Mouse (Mus musculus): ENCODE measurements around the gene Gm17174. TPM values are rescaled to one million over a fixed set of nuclear protein-coding genes. Genes with fewer than 3 reads are reported as not detected.
"Not testable (repeated sequence)": the region's sequence is repeated elsewhere in the genome, so short reads cannot be mapped to it uniquely, and the experiment has no call there.

Gm17174 gene
- polyA plus RNA-seq (2011; ENCODE audit: insufficient read length, low read depth, missing spikeins), result not detected in 2 replicates

DNA sequence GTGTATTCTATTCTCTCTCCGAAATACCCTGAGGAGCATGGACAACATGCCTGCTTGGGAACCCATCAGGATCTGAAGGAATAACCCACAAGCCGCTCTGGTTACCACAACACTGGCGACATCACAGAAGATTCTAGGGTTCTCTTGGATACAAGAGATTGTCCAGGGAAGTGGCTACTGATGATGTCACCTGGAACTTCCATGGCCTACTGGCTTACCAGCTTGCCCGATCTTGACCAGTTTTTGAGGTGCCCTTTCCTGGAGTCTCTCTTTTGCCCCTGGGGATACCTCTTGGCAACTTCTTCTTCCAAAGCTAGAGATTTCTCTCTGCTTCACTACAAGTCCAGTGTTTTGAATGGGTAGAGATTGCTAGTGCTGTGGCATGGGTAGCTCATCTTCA is at the start of gene Gm17174:
TSS of gene Gm17174 (minus strand) at position 101 of the 400 bp plus-strand sequence.
- H3K4me1 ChIP-seq (ENCODE audit: control insufficient read depth, insufficient read depth, low read length); H3K4me3 ChIP-seq (ENCODE audit: insufficient read depth, low read length); H3K27ac ChIP-seq (ENCODE audit: insufficient read depth, low read length): not testable (repeated sequence)

DNA sequence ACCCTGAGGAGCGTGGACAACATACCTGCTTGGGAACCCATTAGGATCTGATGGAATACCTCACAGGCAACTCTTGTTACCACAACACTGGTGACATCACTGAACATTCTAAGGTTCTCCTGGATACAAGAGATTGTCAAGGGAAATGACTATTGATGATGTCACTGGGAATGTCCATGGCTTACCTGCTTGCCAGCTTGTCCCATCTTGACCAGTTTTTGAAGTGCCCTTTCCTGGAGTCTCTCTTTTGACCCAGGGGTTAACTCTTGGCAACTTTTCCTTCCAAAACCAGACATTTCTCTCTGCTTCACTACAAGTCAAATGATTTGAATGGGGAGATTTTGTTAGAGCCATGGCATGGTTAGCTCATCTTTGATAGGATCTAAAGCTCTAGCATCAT is 43.6 kb upstream of the Gm17174 start, which contains the start of gene Gm4181:
TSS of gene Gm4181 (minus strand) at position 101 of the 400 bp plus-strand sequence.
- H3K4me1 ChIP-seq (ENCODE audit: control insufficient read depth, insufficient read depth, low read length); H3K27ac ChIP-seq (ENCODE audit: insufficient read depth, low read length); H3K4me3 ChIP-seq (ENCODE audit: insufficient read depth, low read length): not testable (repeated sequence)

DNA sequence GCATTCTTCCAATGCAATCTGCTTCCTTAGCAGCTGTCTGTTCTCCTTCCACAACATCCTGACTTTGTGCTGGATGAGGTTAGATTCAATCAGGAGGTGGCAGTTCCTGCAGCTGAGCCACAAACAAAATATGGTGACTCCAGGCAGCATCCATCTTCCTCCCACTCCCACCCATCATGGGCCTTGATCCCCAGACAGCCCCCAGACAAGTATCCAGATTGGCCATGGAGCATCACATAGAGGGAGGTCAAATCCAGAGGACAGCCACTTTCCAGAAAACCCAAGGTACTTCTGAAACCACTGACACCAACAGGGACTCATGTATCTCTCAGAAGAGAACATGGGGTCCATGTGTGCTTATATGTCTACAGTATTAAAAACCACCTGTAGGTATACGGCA is 40.5 kb upstream of the Gm17174 start:
- H3K4me3 ChIP-seq (ENCODE audit: insufficient read depth, low read length); H3K27ac ChIP-seq (ENCODE audit: insufficient read depth, low read length); H3K4me1 ChIP-seq (ENCODE audit: control insufficient read depth, insufficient read depth, low read length): not testable (repeated sequence)

DNA sequence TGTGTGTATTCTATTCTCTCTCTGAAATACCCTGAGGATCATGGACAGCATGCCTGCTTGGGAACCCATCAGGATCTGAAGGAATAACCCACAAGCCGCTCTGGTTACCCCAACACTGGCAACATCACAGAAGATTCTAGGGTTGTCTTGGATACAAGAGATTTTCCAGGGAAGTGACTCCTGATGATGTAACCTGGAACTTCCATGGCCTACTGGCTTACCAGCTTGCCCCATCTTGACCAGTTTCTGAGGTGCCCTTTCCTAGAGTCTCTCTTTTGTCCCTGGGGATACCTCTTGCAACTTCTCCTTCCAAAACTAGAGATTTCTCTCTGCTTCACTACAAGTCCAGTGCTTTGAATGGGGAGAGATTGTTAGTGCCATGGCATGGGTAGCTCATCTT is 19.3 kb upstream of the Gm17174 start, which contains the start of gene Gm17078:
TSS of gene Gm17078 (minus strand) at position 101 of the 400 bp plus-strand sequence.
- TF ChIP-seq POLR2A (IDR thresholded peaks at IDR 0.05; ENCODE audit: low read depth, low read length), result no peak
- TF ChIP-seq CTCF (IDR thresholded peaks at IDR 0.05; ENCODE audit: borderline replicate concordance, insufficient read depth, low read length), result no peak
- Histone ChIP-seq H3K4me3 (ENCODE audit: insufficient read depth, low read length) (no peak within 1 kb of the TSS), H3K27ac (ENCODE audit: insufficient read depth, low read length) (no peak within 1 kb of the TSS), H3K4me1 (ENCODE audit: control insufficient read depth, insufficient read depth, low read length) (no peaks in the 10 kb centered on the region)

DNA sequence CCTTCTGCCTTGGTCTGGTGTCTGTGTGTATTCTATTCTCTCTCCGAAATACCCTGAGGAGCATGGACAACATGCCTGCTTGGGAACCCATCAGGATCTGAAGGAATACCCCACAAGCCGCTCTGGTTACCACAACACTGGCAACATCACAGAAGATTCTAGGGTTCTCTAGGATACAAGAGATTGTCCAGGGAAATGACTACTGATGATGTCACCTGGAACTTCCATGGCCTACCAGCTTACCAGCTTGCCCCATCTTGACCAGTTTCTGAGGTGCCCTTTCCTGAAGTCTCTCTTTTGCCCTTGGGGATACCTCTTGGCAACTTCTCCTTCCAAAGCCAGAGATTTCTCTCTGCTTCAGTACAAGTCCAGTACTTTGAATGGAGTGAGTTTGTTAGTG is 18.0 kb downstream of the Gm17174 start, which contains the start of gene Gm17175:
TSS of gene Gm17175 (minus strand) at position 101 of the 400 bp plus-strand sequence.
- not testable (repeated sequence) for H3K4me3 ChIP-seq (ENCODE audit: insufficient read depth, low read length); H3K27ac ChIP-seq (ENCODE audit: insufficient read depth, low read length); H3K4me1 ChIP-seq (ENCODE audit: control insufficient read depth, insufficient read depth, low read length)

DNA sequence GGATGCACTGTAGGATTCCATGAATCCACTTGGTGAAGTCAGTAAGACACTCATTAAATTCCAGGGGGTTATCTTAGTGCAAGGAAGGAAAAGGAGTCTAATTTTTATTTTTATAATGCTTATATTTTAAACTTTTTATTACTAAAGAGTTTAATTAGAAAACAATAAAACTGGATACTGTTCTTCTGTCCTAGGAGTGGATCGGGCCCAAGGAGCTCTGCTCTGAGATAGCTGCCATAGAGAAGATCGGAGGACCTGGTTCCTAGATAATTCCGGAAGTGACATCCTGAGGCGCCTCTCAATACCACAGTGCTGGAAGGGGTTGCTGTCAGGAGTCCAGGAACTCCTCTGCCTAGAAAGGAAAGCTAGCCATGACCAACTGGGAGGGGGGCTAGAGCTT is 39.4 kb downstream of the Gm17174 start, which contains the start of gene Gm5622:
TSS of gene Gm5622 (plus strand) at position 301 of the 400 bp plus-strand sequence.
- no peak for TF ChIP-seq CTCF (IDR thresholded peaks at IDR 0.05; ENCODE audit: borderline replicate concordance, insufficient read depth, low read length)
- no peak for TF ChIP-seq POLR2A (IDR thresholded peaks at IDR 0.05; ENCODE audit: low read depth, low read length)
- no peaks in the 10 kb centered on the region for H3K4me1 ChIP-seq (ENCODE audit: control insufficient read depth, insufficient read depth, low read length)
- H3K27ac ChIP-seq (ENCODE audit: insufficient read depth, low read length), result no peak within 1 kb of the TSS
- no peak within 1 kb of the TSS for H3K4me3 ChIP-seq (ENCODE audit: insufficient read depth, low read length)

Other genes with a start within 250 kb of the Gm17174 start
- not detected in 2 replicates for gene Gm7247, start 230.4 kb downstream of the Gm17174 start, polyA plus RNA-seq (2011; ENCODE audit: insufficient read length, low read depth, missing spikeins)
- gene Vmn2r88, start 181.3 kb downstream of the Gm17174 start, polyA plus RNA-seq (2011; ENCODE audit: insufficient read length, low read depth, missing spikeins), result not detected in 2 replicates
- not detected in 2 replicates for gene Vmn2r89, start 140.3 kb downstream of the Gm17174 start, polyA plus RNA-seq (2011; ENCODE audit: insufficient read length, low read depth, missing spikeins)
- not detected in 2 replicates for gene Gm5622, start 39.3 kb downstream of the Gm17174 start, polyA plus RNA-seq (2011; ENCODE audit: insufficient read length, low read depth, missing spikeins)
- not detected in 2 replicates for gene Gm17175, start 18.1 kb downstream of the Gm17174 start, polyA plus RNA-seq (2011; ENCODE audit: insufficient read length, low read depth, missing spikeins)
- not detected in 2 replicates for gene Gm17078, start 19.2 kb upstream of the Gm17174 start, polyA plus RNA-seq (2011; ENCODE audit: insufficient read length, low read depth, missing spikeins)
- gene Gm4181, start 43.5 kb upstream of the Gm17174 start, polyA plus RNA-seq (2011; ENCODE audit: insufficient read length, low read depth, missing spikeins), result not detected in 2 replicates
- gene Gm17079, start 103.3 kb upstream of the Gm17174 start, polyA plus RNA-seq (2011; ENCODE audit: insufficient read length, low read depth, missing spikeins), result not detected in 2 replicates
- gene Gm5800, start 125.0 kb upstream of the Gm17174 start, polyA plus RNA-seq (2011; ENCODE audit: insufficient read length, low read depth, missing spikeins), result not detected in 2 replicates
- gene Ang4, start 181.5 kb upstream of the Gm17174 start, polyA plus RNA-seq (2011; ENCODE audit: insufficient read length, low read depth, missing spikeins), result not detected in 2 replicates
- not detected in 2 replicates for gene AY358078, start 207.9 kb upstream of the Gm17174 start, polyA plus RNA-seq (2011; ENCODE audit: insufficient read length, low read depth, missing spikeins)